Mouse (Mus musculus) spleen, adult 10 weeks (tissue): ENCODE results near the gene Srsf10. TPM values are rescaled to one million over a fixed set of nuclear protein-coding genes. Genes with fewer than 3 reads are reported as not detected.

Experiments
- polyA plus RNA-seq: library from polyadenylated mRNA; stranded (reverse); fragments of 350-450 nt; fragmentation: Illumina TruSeq; extraction: RNeasy Lipid Tissue Mini Kit (QIAGEN cat#74804); gene quantifications from one replicate; pipeline ENCODE4 v1.2.3, GENCODE M21; 2015; ENCODE audit warnings: low replicate concordance; ENCODE audit not compliant: insufficient read depth

The Srsf10 gene
- 261 TPM for polyA plus RNA-seq

DNA sequence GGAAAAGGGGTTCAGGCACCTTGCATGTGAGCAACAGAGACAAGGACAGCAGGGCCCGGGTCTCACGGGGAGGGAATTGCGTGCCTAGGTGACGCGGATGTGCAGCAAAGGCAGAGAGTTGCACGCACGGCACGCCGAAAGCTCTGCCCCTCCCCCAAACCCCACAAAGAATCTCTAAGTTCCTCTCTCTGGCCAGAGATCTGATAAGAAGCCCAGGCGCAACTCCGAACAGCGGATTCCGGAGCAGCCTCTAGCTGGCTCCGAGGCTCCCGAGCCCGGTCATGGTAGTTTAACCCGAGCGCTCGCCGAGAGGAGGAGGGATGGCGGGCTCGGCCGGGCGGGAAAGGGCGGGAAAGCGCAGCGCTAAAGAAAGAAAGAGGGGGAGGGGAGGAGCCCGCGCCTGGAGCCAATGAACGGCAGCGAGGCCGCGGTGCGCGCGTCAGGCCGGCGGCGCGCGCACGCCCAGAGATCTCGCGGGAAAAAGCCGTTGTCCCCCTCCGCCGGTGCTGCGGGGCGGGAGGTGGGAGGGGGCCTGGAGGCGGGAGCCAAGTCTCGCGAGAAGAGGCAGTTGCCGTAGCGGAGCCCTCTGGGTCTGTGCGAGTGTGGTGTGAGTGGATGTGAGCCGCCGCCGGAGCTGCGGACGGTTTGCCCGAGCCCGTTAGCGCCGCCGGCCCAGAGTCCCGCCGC is at the start of gene Srsf10:
TSS of gene Srsf10 (plus strand) at position 212 of the 687 bp plus-strand sequence.

DNA sequence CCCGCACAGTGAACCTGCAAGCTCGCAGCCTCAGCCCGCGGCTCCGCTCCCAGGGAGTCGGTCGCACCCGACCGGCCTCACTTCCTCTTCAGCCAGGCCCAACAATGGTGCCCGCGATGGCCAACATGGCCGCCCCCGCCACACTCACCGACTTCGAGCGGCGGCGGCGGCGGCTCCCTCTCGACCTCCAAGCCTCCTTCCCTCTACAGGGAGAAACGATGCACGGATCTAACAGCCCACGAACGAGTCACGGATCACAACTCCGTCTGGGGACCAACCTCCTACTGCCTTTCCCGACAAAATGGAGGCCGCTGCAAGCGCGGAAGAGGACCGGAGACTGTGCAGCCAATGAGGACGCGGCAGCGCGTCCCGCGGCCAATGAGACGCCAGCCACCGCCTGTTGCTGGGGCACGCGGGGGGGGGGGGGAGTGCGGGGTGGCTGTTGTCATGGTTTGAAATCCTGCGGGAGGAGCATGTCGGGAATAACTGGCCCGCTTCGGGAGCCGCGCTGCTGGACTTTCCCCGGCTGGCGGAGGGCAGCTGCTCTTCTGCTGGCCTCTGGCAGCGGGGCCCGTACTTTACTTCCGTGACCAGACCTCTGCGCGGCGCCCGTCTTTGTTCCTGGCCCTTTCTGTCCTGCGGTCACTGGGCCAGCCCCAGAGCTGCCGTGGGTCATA is 18.1 kb downstream of the Srsf10 start, which contains the start of gene Pnrc2:
TSS of gene Pnrc2 (minus strand) at position 325 of the 677 bp plus-strand sequence.

DNA sequence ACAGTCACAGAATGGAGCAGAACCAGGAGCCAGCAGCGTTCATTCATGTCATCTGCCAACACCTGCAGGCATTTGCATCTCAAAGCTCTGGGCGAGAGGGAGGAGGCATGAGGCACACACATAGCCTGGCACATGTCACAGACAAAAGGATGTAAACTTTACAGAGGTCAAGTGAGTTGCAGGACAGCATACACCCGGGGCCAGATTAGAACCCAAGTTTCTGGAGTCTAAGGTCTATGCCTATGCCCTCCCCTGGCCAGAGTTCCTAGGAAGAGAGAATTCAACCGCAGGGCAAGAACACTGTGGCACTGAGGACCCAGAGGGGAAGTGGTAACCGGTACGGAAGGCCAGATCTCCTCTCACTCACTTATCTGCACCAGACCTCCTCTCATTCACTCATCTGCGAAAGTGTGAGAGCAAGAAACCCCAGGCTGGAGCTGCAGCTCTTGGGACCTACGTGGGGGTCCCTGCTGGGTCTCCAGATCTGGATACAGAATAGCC is 39.6 kb downstream of the Srsf10 start, which contains the start of gene Cnr2:
TSS of gene Cnr2 (plus strand) at position 324 of the 501 bp plus-strand sequence.

Other genes starting within 250 kb of the Srsf10 start
- 2.2 TPM for gene Ifnlr1, start 169.5 kb upstream of the Srsf10 start, polyA plus RNA-seq
- gene Il22ra1, start 127.6 kb upstream of the Srsf10 start, polyA plus RNA-seq = not detected
- 1.1 TPM for gene Myom3, start 96.0 kb upstream of the Srsf10 start, polyA plus RNA-seq
- gene Pnrc2, start 18.1 kb downstream of the Srsf10 start, polyA plus RNA-seq = 314 TPM
- 67.7 TPM for gene Cnr2, start 39.6 kb downstream of the Srsf10 start, polyA plus RNA-seq
- gene Fuca1, start 65.0 kb downstream of the Srsf10 start, polyA plus RNA-seq = 265 TPM
- 36.8 TPM for gene Hmgcl, start 90.7 kb downstream of the Srsf10 start, polyA plus RNA-seq
- gene Gale, start 108.0 kb downstream of the Srsf10 start, polyA plus RNA-seq = 2.2 TPM
- gene Lypla2, start 116.9 kb downstream of the Srsf10 start, polyA plus RNA-seq = 26.6 TPM
- gene Pithd1, start 131.5 kb downstream of the Srsf10 start, polyA plus RNA-seq = 35.9 TPM
- gene Eloa, start 166.0 kb downstream of the Srsf10 start, polyA plus RNA-seq = 43.3 TPM
- 1,743 TPM for gene Rpl11, start 197.7 kb downstream of the Srsf10 start, polyA plus RNA-seq